Mouse (Mus musculus): ENCODE measurements at regions not wholly inside any gene's neighbourhood (a gene's known extent, or its start where the extent isn't known, plus 50 kb on each side); places are given as distances from the start of the nearest gene placed in this dataset.

GRCm38 (mm10) chr15:62461398-62462051, 1383.5 kb downstream of the Gsdmc2 start:
- no peak for DNase-seq

GRCm38 (mm10) chr15:62460724-62461123, 1384.3 kb downstream of the Gsdmc2 start:
- DNase-seq: no peak

GRCm38 (mm10) chr15:62460026-62460607, 1384.9 kb downstream of the Gsdmc2 start:
- no peak for DNase-seq

- DNase-seq: no peak
These were observed 1387.0 kb downstream of the Gsdmc2 start for GRCm38 (mm10) chr15:62457990-62458389.

- no peak for DNase-seq
These were observed 1387.8 kb downstream of the Gsdmc2 start for GRCm38 (mm10) chr15:62457051-62457664.

GRCm38 (mm10) chr15:62456020-62456419, 1389.0 kb downstream of the Gsdmc2 start:
- DNase-seq: no peak

GRCm38 (mm10) chr15:62448116-62448515, 1396.9 kb downstream of the Gsdmc2 start:
- no peak for DNase-seq

- DNase-seq: no peak
These were observed 1405.8 kb downstream of the Gsdmc2 start for GRCm38 (mm10) chr15:62439211-62439610.

GRCm38 (mm10) chr15:62436631-62437030, 1408.3 kb downstream of the Gsdmc2 start:
- no peak for DNase-seq

GRCm38 (mm10) chr15:62435141-62435680, 1409.8 kb downstream of the Gsdmc2 start:
- no peak for DNase-seq

GRCm38 (mm10) chr15:62432742-62433245, 1412.2 kb downstream of the Gsdmc2 start:
- DNase-seq: no peak

- DNase-seq: no peak
These were observed 1413.8 kb downstream of the Gsdmc2 start for GRCm38 (mm10) chr15:62431150-62431678.

GRCm38 (mm10) chr15:62422995-62423394, 1422.0 kb downstream of the Gsdmc2 start:
- no peak for DNase-seq

- DNase-seq: no peak
These were observed 1423.7 kb downstream of the Gsdmc2 start for GRCm38 (mm10) chr15:62421073-62421851.

GRCm38 (mm10) chr15:62416691-62417090, 1428.3 kb downstream of the Gsdmc2 start:
- no peak for DNase-seq

GRCm38 (mm10) chr15:62413694-62414093, 1431.3 kb downstream of the Gsdmc2 start:
- DNase-seq: no peak

GRCm38 (mm10) chr15:62402142-62402541, 1442.8 kb downstream of the Gsdmc2 start:
- DNase-seq: no peak

- no peak for DNase-seq
These were observed 1443.9 kb downstream of the Gsdmc2 start for GRCm38 (mm10) chr15:62400984-62401609.

GRCm38 (mm10) chr15:62399381-62399780, 1445.6 kb downstream of the Gsdmc2 start:
- no peak for DNase-seq

- DNase-seq: no peak
These were observed 1448.0 kb downstream of the Gsdmc2 start for GRCm38 (mm10) chr15:62397009-62397408.

GRCm38 (mm10) chr15:62395377-62395776, 1449.6 kb downstream of the Gsdmc2 start:
- no peak for DNase-seq

GRCm38 (mm10) chr15:62393416-62393815, 1451.6 kb downstream of the Gsdmc2 start:
- DNase-seq: no peak

Measured in right cerebral cortex, postnatal 25 days (tissue).